Mouse (Mus musculus): ENCODE measurements around the gene Sesn2. TPM values are rescaled to one million over a fixed set of nuclear protein-coding genes. Genes with fewer than 3 reads are reported as not detected.

The Sesn2 gene
- polyA plus RNA-seq, 1 experiment from 2014 or later = 12.3 TPM

- Histone ChIP-seq H3K36me3 (replicated peaks) (no peaks in the 10 kb centered on the region), H3K27me3 (replicated peaks; ENCODE audit: low read depth, poor library complexity, severe bottlenecking) (0 out of 2 replicates have a peak, but pooled peaks cover 7% of the 10 kb centered on the region), H3K9me3 (no peaks in the 10 kb centered on the region), H3K4me3 (peak overlapping the region; percentile 85), H3K4me1 (peaks cover 50% of the 10 kb centered on the region), H3K27ac (replicated peaks) (peak overlapping the region; percentile 81)
- peak; percentile 93 for DNase-seq (ENCODE audit: low spot score)
- WGBS = under 1% methylated on average over 52 of the region's 52 CpGs
Observed at GRCm38 (mm10) chr4:132509621-132510296, 542 bp downstream of the Sesn2 start.

GRCm38 (mm10) chr4:132507210-132507609 lies 3.1 kb downstream of the Sesn2 start:
- WGBS = 35% methylated on average over 2 of the region's 2 CpGs
- no peaks in the 10 kb centered on the region for H3K27me3 ChIP-seq (replicated peaks; ENCODE audit: low read depth, poor library complexity, severe bottlenecking)
- H3K27ac ChIP-seq (replicated peaks) = 0 out of 2 replicates have a peak overlapping the region, but pooled peaks have one; percentile 10
- H3K36me3 ChIP-seq (replicated peaks) = no peaks in the 10 kb centered on the region
- H3K4me1 ChIP-seq = peaks cover 41% of the 10 kb centered on the region
- no peak for DNase-seq (ENCODE audit: low spot score)
- H3K4me3 ChIP-seq = no peak overlapping the region
- no peaks in the 10 kb centered on the region for H3K9me3 ChIP-seq

GRCm38 (mm10) chr4:132506250-132506649 lies 4.1 kb downstream of the Sesn2 start:
- no peak overlapping the region for H3K4me3 ChIP-seq
- 72% methylated on average over 6 of the region's 6 CpGs for WGBS
- no peak overlapping the region for H3K27ac ChIP-seq (replicated peaks)
- no peak for DNase-seq (ENCODE audit: low spot score)
- 0 out of 2 replicates have a peak, but pooled peaks cover 6% of the 10 kb centered on the region for H3K36me3 ChIP-seq (replicated peaks)
- H3K9me3 ChIP-seq = no peaks in the 10 kb centered on the region
- H3K27me3 ChIP-seq (replicated peaks; ENCODE audit: low read depth, poor library complexity, severe bottlenecking) = no peaks in the 10 kb centered on the region
- H3K4me1 ChIP-seq = peaks cover 41% of the 10 kb centered on the region

GRCm38 (mm10) chr4:132505800-132506199 lies 4.5 kb downstream of the Sesn2 start:
- no peak for DNase-seq (ENCODE audit: low spot score)
- Histone ChIP-seq H3K36me3 (replicated peaks) (0 out of 2 replicates have a peak, but pooled peaks cover 11% of the 10 kb centered on the region), H3K9me3 (no peaks in the 10 kb centered on the region), H3K4me3 (no peak overlapping the region), H3K27me3 (replicated peaks; ENCODE audit: low read depth, poor library complexity, severe bottlenecking) (no peaks in the 10 kb centered on the region), H3K27ac (replicated peaks) (no peak overlapping the region), H3K4me1 (peaks cover 41% of the 10 kb centered on the region)
- WGBS = 33% methylated on average over 10 of the region's 10 CpGs

- 58% methylated on average over 6 of the region's 6 CpGs for WGBS
- Histone ChIP-seq H3K36me3 (replicated peaks) (0 out of 2 replicates have a peak, but pooled peaks cover 11% of the 10 kb centered on the region), H3K4me3 (no peak overlapping the region), H3K27me3 (replicated peaks; ENCODE audit: low read depth, poor library complexity, severe bottlenecking) (no peaks in the 10 kb centered on the region), H3K27ac (replicated peaks) (no peak overlapping the region), H3K9me3 (no peaks in the 10 kb centered on the region), H3K4me1 (peaks cover 38% of the 10 kb centered on the region)
- no peak for DNase-seq (ENCODE audit: low spot score)
Observed at GRCm38 (mm10) chr4:132505034-132505738, 5.1 kb downstream of the Sesn2 start.

GRCm38 (mm10) chr4:132503344-132503743 lies 7.0 kb downstream of the Sesn2 start:
- 84% methylated on average over 11 of the region's 11 CpGs for WGBS
- DNase-seq (ENCODE audit: low spot score) = no peak
- no peaks in the 10 kb centered on the region for H3K27me3 ChIP-seq (replicated peaks; ENCODE audit: low read depth, poor library complexity, severe bottlenecking)
- no peaks in the 10 kb centered on the region for H3K9me3 ChIP-seq
- H3K36me3 ChIP-seq (replicated peaks) = peaks cover 26% of the 10 kb centered on the region
- peaks cover 22% of the 10 kb centered on the region for H3K4me1 ChIP-seq
- H3K4me3 ChIP-seq = no peak overlapping the region
- H3K27ac ChIP-seq (replicated peaks) = no peak overlapping the region

- H3K4me3 ChIP-seq = no peak overlapping the region
- H3K9me3 ChIP-seq = no peaks in the 10 kb centered on the region
- H3K27ac ChIP-seq (replicated peaks) = no peak overlapping the region
- H3K36me3 ChIP-seq (replicated peaks) = peaks cover 43% of the 10 kb centered on the region
- no peaks in the 10 kb centered on the region for H3K27me3 ChIP-seq (replicated peaks; ENCODE audit: low read depth, poor library complexity, severe bottlenecking)
- DNase-seq (ENCODE audit: low spot score) = no peak
- peaks cover 12% of the 10 kb centered on the region for H3K4me1 ChIP-seq
- WGBS = 97% methylated on average over 6 of the region's 6 CpGs
Observed at GRCm38 (mm10) chr4:132501639-132502038, 8.7 kb downstream of the Sesn2 start.

- Histone ChIP-seq H3K9me3 (no peaks in the 10 kb centered on the region), H3K27me3 (replicated peaks; ENCODE audit: low read depth, poor library complexity, severe bottlenecking) (no peaks in the 10 kb centered on the region), H3K4me3 (no peak overlapping the region), H3K27ac (replicated peaks) (no peak overlapping the region), H3K4me1 (peaks cover 13% of the 10 kb centered on the region), H3K36me3 (replicated peaks) (peaks cover 72% of the 10 kb centered on the region)
- no peak for DNase-seq (ENCODE audit: low spot score)
- 93% methylated on average over 20 of the region's 20 CpGs for WGBS
Observed at GRCm38 (mm10) chr4:132494271-132494918, 15.9 kb downstream of the Sesn2 start.

- Histone ChIP-seq H3K36me3 (replicated peaks) (peaks cover 52% of the 10 kb centered on the region), H3K27me3 (replicated peaks; ENCODE audit: low read depth, poor library complexity, severe bottlenecking) (no peaks in the 10 kb centered on the region), H3K9me3 (no peaks in the 10 kb centered on the region), H3K4me1 (peaks cover 13% of the 10 kb centered on the region), H3K4me3 (no peak overlapping the region), H3K27ac (replicated peaks) (no peak overlapping the region)
- WGBS = 80% methylated on average over 10 of the region's 10 CpGs
- DNase-seq (ENCODE audit: low spot score) = no peak
Observed at GRCm38 (mm10) chr4:132492178-132493060, 17.9 kb downstream of the Sesn2 start.

GRCm38 (mm10) chr4:132491748-132492147 lies 18.6 kb downstream of the Sesn2 start:
- H3K27ac ChIP-seq (replicated peaks) = no peak overlapping the region

GRCm38 (mm10) chr4:132491057-132491456 lies 19.2 kb downstream of the Sesn2 start:
- Histone ChIP-seq H3K36me3 (replicated peaks) (peaks cover 40% of the 10 kb centered on the region), H3K27me3 (replicated peaks; ENCODE audit: low read depth, poor library complexity, severe bottlenecking) (no peaks in the 10 kb centered on the region), H3K27ac (replicated peaks) (no peak overlapping the region), H3K4me3 (no peak overlapping the region), H3K4me1 (peaks cover 13% of the 10 kb centered on the region), H3K9me3 (no peaks in the 10 kb centered on the region)
- DNase-seq (ENCODE audit: low spot score) = no peak
- WGBS = 93% methylated on average over 8 of the region's 8 CpGs

More at GRCm38 (mm10) chr4:132491748-132492147, 18.6 kb downstream of the Sesn2 start:
- no peak for DNase-seq (ENCODE audit: low spot score)
- Histone ChIP-seq H3K4me3 (no peak overlapping the region), H3K27me3 (replicated peaks; ENCODE audit: low read depth, poor library complexity, severe bottlenecking) (no peaks in the 10 kb centered on the region), H3K4me1 (peaks cover 13% of the 10 kb centered on the region), H3K9me3 (no peaks in the 10 kb centered on the region), H3K36me3 (replicated peaks) (peaks cover 45% of the 10 kb centered on the region)
- 86% methylated on average over 6 of the region's 6 CpGs for WGBS
